Mouse (Mus musculus): ENCODE results near the gene Adamts17.

Gene Adamts17

DNA sequence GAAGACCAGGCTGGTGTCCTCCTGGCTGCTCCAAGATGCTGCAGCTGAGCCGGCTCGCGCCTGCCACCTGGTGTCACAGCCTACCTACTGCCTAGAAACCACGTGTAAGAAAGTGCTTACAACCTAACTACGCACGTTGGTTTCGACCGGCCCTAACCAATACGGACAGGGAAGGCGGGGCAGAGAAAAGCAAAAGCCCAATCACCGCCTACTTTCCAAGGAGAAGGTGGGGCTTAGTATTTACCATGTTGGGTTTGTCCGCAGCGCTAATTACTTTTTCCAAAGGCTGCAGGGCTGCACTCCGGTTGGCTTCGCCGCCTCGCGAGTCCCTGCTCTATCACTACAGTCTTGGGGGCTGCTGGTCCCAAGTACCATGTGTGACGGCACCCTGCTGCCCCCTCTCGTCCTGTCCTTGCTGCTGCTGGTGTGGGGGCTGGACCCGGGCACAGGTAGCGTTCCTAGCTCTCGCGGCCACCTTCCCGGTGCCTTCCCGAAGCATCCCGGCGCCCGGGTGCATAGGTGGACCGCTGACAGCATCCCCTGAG, at the start of gene Adamts17:
Gene Adamts17, plus strand, starts transcription at position 273 of the 545 bp plus-strand sequence.
- in situ Hi-C loops (cut with MboI), result no loop called here

DNA sequence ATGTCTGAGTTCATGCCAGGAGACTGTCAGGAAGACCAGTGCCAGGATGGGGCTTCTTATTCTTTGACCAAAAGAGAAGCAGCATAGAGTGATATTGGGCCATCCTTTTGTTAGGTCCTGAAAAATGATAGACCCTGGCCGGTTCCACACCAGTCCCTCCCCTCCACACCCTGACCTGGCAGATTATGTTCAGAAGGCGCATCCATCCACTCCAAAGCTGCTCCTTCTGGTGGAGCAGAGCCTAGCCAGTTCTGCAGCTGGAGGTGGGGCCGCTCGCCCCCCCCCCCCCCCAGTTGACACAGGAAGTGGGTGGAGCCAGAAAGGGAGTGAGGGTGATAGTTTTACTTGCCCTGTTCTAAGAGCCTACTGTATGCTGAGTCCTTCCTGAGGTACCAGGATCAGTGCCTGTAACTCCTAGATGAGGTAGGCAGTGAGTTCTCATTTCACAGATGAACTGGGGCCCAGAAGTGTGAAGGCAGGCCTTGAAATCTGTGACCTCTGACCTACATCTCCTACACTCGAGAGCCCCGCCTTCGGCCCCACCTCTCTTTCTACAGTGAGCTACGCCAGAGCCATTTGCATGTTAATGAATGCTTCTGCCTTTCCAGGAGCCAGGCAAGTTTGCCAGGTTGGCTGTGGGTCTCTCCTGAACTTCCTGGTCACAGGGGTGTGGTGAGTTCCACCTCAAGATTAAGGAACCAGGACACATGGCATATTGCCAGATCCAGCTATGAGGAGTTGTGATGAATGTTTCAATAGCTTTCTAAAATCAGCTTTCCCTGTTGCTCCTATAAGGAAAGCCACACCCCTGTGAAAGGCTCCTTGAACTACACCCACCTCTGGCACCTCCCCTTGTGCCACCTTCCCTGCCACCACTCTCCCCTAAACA, 49.4 kb upstream of the Adamts17 start:
- in situ Hi-C loops (cut with MboI), result no loop called here

DNA sequence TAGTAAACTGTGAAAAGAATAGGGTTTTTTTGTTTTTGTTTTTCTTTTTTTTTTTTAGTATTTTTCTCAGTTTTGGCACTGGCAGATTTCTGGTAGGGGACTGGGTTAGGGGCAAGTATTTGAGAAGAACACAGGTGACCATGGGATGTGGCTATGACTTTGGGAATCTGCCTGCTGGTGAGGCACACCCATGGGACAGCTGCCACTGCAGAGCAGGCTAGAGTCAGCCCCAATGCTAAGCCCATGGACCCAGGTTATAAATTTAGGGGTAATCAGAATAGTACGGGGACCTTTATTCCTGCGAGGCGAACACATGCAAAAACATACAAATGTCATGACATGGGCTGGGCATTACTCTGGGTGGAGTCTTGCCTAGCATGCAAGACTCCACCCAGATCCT, 48.5 kb upstream of the Adamts17 start:
- in situ Hi-C loops (cut with MboI), result no loop called here

DNA sequence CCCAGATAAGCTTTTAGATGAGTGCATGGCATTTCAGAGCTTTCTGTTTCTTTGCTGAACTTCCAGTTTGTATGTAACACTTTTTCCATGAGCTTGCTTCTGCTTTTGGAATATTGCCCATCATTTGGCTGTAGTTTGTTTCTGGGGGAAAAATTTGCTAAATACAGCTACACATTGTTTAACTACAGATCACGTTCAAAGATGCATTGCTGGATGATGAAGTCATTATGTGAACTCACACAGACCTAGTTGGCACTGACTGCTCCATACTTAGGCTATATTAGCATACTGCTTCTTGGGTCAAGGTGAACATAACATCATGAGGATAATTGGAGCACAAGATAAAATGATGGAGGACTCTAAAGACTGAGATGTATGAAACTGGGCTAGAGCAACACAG, 42.6 kb upstream of the Adamts17 start:
- in situ Hi-C loops (cut with MboI), result no loop called here

DNA sequence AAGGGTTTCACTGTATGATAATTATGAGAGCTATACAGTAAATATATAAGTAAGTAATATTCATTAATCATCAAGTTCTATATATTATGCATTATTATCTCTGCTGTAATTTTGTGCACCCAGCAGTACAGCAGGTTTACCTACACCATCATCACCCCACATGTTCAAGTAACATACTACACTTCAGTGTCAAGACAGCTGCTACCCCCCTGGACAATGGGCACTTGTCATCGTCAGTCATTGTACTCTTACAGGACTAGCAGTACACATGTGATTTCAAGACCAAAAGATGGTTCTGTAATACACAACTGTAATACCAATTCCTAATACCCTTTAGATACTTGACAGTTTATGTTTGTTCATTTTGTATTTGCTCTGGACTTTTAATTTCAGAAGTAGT, 42.2 kb upstream of the Adamts17 start:
- in situ Hi-C loops (cut with MboI), result no loop called here

DNA sequence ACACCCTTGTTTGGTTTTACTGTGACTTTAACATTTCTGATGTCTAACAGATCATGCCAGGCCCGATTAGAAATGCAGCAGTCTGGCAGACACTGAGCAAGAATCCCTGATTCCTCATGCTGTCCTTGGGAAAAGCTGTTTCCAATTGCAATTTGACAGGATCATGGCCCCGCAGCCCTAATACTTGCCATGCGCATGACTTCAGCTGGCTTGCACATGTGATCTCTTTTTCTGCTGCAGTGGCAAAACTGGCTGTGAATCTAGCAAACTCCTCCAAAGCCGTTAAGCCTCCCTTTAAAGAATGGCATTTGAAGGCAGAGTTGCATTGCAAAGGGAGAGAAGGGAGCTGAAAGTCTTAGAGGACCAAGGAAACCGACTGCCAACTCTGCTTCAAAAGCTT, 40.7 kb upstream of the Adamts17 start:
- in situ Hi-C loops (cut with MboI), result no loop called here

DNA sequence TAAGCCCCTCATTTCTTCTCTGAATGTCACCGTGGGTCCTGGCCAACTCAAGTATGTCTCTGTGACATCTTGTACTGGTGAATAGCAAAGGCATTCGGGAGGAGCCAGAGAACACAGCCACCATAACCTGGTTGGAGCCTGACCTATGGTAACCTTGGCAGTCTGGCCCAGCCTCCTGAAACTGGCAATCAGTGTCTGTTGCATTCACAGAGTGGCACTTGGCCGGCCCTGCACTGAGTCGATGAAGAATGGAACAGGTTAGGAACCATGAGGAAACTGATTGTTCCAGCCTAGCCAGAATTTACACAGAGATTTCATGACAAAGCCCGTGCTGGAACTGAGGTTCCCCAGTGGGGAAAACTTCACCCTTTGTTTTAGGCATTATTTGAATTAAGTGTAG, 38.8 kb upstream of the Adamts17 start:
- in situ Hi-C loops (cut with MboI), result no loop called here

DNA sequence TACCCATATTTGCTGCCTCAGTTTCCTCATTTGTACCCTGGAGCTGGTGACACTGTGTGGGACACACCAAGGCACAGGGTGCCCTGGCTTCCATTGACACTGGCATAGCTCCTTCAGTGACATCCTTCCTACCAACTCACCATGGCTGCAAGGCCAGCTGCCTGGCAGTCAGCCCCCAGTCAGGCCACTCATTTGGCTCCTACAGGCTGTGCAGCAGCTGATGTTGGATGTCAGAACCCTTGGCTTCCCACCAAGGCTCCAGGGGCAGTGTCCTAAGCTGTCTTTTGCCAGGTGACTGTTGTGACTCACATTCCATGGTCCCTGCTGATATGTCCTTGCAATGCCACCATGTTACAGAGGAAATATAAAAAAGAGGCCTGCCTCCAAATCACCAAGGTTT, 37.8 kb upstream of the Adamts17 start:
- in situ Hi-C loops (cut with MboI), result no loop called here

DNA sequence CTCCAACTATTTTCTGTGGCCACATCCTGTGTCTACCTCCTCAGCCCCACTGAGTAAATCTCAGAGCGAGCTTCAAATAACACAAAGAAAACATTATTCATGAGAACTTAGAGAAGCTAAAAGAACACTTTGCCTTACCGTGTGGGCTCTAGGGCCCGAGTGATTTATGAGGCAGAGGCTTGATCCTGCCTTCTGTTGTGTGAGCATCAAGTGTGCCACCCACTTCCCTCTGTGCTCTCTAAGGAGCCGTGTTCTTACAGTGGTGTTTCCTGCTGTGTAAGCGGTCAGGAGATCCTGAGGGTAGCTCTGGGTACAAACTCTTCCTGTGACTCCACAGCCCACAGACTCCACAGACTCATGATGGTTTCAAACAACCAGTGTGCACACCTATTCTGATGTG, 35.7 kb upstream of the Adamts17 start:
- in situ Hi-C loops (cut with MboI), result no loop called here

DNA sequence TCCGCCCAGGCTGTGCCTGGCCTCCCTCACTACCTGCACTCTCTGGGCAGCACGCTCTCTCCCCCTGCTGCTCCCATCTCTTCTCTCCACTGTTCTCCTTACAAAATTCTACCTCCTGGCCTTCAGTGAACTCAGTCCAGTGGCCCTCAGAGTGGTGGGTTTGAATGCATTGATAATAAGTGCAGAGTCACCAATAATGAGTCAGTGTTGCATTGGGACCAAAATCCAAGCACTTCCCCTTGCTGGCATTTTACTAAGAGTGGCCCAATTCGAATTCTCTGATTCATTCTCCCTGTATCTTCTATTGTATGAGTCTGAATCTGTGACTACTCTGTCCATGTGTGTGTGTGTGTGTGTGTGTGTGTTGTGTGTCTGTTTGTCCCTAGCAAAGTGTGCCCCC, 32.7 kb upstream of the Adamts17 start:
- in situ Hi-C loops (cut with MboI), result no loop called here

DNA sequence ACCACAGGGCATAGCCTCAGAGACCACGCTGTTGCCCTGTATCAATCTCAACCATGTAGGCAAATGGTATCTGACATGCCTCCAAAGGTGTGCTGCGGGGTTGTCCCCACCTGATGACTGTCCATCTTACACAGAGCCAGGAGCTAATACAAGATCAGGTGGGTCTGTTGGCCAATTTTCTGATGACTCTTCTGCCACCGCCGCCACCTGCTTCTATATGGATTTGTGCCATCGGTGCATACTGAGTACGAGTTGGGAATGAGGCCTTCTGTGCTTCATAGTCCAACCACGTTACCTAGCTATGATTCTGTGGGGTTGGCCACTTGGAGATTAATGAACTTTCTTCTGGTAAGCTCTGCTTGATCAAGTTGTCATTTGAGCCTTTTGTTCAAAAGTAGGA, 29.1 kb upstream of the Adamts17 start:
- in situ Hi-C loops (cut with MboI), result no loop called here

DNA sequence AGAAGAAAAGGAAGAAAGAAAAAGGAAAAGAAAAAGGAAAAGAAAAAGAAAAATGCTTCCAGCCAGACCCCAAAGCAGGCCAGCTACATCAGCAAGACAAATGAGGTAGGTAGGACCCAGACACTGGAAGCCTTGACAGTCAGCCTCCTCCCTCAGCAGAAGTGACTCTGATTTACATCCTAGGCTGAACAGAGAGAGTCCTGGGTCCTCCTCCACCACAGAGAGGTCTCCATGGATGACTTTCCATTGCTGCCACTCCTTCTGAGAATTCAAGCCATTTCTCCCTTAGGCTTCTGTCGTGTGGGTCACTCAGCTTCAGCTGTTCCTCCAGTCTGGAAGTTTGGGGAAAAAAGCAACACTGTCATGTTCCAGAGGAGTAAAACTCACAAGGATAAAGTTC, 28.2 kb upstream of the Adamts17 start:
- in situ Hi-C loops (cut with MboI), result no loop called here

DNA sequence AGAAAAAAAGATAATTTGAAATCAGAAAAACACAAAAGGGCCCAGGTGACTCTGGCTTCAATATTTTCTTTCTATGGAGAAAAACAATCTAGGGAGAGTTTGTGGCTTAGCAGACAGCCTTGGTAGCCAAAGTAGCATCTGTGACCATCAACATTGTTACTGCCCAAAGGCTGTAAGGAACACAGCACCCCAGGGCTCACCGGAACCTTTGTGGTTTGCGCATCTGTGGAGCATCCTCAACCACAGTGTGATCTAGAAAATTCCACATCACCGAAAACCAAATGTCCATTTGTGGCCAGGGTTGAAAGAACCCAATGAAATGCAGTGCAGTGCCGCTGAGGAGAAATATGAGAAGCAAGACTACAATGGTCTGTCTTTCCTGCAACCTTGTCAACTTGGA, 27.2 kb upstream of the Adamts17 start:
- in situ Hi-C loops (cut with MboI), result no loop called here

DNA sequence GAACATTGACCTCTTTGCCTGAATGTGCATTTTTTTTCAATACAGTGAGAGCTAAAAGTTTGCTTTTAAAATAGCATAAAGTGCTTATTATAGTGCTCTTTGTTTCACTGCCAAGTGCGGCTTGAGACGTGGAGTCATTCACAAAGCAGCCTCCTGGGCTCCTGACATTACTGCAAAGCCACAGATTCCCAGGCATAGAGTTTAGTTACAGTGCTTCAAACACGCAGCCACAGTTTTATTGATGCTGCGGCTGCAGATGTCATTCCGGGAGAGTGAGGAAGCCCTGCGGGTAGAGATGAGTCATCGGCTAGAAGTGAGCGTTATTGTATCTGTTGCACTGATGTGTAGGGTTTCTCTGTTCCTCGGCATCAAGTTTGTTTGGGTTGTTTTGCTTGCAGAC, 26.8 kb upstream of the Adamts17 start:
- in situ Hi-C loops (cut with MboI), result no loop called here

DNA sequence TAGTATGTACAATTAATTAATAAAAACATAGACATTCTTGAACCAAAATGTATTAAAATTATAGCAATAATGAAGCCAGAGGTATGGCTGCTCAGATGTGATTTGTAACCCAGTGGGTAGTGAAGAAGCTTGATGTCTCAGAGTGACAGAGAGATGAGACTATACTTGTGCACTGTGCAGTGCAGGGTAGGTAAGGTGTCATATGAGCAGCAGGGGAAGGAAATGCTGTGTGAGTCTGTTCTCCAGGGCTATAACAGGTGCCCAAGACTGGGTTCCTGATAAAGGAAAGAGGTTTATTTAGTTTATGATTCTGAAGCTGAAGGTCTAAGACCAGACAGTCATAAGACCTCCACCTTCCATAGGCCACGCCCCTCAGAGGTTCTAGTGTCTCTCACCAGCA, 26.4 kb upstream of the Adamts17 start:
- in situ Hi-C loops (cut with MboI), result no loop called here

DNA sequence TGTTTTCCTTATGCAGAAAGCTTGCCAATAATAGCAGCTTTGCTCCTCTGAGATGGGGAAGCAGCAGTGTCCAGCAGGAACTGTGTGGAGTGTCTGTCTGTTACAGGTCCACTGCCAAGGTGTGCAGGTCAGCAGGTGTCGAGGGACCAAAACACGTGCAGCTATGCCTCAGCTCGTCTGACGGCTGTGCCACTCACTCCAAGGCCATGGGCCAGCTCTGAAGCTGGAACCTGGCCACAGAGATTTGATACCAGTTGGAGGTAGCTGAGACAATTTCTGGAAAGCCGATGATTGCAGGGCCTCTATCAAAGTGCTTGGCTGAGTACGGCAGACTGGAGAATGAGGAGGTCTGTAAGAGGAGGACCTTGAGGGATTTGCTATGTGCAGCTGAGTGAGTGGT, 24.0 kb upstream of the Adamts17 start:
- in situ Hi-C loops (cut with MboI), result no loop called here

DNA sequence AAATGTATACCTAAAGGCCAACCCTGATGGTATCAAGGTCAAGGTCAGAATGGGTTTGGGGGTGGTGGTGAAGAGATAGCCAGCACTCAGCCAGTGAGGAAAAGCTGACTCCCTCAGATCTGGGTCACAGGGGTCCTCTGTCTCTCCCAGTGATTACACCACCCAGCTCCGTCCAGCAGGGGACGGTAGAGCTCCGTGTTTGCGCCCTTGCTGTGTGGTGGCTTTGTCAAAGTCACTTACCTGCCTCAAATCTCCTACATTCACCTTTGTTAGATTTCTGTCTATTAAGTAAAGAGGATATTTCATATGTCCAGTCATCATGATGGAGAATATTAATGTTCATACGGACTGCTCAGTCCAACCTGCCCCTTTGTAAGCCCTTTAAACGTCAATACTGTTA, 19.5 kb upstream of the Adamts17 start:
- in situ Hi-C loops (cut with MboI), result no loop called here

DNA sequence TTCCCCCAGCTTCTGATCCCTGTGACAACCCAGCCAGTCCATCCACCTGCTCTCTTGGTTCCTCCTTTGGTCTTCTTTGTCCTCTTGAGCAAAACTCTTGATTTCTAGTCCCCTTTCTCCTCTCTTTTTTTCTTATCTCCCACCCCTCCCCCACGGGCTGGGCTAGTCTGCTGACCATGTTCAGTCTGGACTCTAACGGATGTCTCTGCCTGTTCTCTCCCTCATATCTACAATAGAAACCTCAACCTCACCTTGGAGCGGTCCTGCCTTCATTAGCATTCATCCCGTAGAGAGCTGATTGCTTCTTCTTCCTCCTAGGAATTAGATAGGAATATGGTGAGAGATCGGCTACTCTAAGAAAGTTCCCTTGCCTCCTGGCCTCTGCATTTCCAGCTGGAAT, 8.7 kb upstream of the Adamts17 start:
- in situ Hi-C loops (cut with MboI), result no loop called here

DNA sequence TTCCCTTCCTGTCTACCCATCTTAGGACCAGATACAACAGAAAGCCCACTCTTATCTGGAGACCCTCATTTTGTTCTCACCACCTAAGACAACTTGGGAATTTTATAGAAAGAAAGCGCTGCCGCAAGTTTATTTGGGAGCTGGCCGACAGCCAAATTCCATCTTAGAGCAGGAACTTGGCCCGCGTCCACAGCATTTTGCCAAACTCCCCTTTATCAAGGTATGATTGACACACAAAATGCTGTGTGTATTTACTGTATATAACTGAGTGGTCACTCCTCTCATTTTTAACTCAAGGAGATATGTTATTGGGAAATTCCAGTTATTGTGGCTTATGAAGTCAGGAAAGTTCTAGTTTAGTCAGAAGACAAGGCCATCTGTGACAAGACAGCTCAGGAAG, 8.2 kb upstream of the Adamts17 start:
- in situ Hi-C loops (cut with MboI), result no loop called here

DNA sequence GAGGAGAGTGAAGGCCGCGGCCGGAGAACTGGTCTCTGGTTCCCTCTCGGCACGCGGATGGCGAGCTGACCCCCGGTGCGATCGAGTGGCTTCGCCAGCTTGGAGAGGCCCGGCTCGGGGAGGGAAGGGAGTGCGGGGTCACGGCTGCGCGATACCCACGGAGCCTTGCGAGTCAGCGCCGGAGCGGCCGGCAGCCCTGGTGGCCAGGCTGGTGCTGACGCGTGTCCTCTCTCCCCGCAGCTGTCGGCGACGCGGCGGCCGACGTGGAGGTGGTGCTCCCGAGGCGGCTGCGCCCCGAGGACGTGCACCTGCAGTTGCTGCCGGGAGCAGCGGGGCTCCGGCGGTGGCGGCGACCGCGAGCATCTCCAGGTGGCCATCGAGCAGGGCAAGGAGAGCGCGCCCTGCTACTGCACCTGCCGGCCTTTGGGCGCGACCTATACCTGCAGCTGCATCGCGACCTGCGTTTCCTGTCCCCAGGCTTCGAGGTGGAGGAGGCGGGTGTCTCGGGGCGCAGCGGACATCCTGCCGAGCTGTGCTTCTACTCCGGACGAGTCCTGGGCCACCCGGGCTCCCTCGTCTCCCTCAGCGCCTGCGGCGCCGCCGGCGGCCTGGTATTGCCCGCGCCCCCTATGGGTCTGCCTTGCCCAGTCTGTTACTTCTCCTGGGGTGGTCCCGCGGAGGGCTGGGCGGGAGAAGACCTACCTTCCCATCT, 629 bp downstream of the Adamts17 start:
- in situ Hi-C loops (cut with MboI), result no loop called here

DNA sequence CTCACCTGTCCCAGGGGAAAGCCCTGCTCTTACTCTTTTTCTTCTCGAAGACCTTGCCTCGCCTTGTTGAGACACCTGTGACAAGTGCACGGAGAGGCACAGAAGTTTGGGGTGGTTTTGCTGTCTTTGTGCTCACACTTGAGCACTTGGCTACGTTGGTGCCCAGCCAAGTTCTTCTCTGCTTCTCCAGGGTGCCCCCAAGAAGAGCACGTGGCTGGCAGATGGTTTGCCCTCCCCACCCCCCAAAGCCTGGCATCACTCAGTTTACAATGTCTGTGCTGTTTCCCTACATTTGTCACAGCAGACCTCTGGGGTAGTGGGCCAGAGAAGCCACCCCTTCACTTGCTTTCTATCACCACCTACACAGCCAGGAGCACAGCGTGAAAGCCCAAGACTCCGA, 1.6 kb downstream of the Adamts17 start:
- in situ Hi-C loops (cut with MboI), result no loop called here

DNA sequence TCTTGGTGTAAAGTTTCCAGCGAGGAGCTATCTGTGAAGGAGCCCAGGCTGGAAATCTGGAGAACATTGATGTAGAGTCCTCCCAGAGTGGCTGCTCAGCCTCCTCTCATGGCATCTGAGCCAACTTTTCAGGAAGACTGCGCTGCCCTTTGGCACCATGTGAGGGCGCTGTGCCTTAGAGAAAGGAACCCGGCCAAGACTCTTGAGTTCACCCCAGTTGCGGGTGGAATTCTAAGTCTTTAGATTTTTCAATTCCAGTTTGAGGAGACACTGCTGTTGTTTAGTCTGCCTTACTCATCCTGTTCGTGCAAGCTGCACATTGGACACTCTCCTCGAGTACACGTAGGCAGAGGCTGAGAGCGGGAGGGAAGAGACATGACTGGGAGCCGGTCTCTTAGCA, 2.5 kb downstream of the Adamts17 start:
- in situ Hi-C loops (cut with MboI), result no loop called here

DNA sequence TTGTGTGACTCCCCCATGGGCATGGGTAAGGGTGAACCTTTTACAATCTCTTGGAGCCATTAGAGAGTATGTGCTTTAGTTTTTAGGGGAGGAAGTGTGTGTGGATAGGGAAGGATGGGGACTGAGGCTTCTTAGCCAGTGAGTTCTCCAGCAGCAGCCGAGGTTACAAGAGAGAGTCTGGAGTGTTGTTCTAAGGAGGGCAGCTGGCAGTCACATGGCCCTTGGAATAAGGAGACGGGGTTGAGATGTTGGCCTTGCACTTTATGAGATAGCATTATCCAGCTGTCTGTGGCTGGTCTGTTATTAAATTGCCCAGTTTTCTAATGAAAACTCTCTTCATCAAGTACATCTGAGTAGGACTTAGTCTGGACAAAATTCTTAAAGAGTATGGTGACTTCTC, 4.3 kb downstream of the Adamts17 start:
- in situ Hi-C loops (cut with MboI), result no loop called here

Data from mature B cell (primary cell).